In the genomic region with DNA sequence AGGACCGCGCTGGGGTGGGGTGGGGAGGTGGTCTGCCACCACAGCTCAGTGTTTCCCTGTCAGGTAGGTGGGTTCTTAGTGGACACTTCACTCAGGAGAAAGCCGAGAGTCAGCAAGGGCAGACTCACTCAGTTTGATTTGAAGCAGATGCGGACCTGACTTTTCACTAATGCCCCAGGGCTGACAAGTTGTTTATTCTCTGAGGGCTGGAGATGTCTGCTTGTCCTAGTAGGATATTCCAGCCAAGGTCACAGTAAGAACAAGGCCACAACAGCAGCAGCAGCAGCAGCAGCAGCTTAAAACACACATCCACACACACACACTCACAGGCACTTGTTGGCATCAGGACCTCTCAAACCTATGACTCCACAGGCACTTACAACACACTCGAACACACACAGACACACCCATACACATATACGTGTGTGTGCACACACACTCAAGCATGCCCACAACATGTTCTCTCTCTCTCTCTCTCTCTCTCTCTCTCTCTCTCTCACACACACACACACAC, we compare ENCODE assay signal across 11 mouse cellular contexts. TPM values are rescaled to one million over a fixed set of nuclear protein-coding genes. Genes with fewer than 3 reads are reported as not detected.
A peak's percentile ranks its signal among the peaks of the same experiment; 100 is the strongest.
DNase-seq lines count a peak whose midpoint lies in the region; ATAC-seq and TF ChIP-seq lines count a peak whose summit lies in the region.
"Had no signal": no experiment of that assay in that cellular context is flagged by ENCODE, and none has a peak within 500 bp of the region (broad histone marks: within the 10 kb centered on the region; RNA-seq: fewer than 3 reads in every experiment).

No protein-coding gene starts in this region.

- 45% methylated on average over 6 of the region's 6 CpGs for WGBS in intestine, embryonic 15.5 days
- 53% methylated on average over 6 of the region's 6 CpGs for WGBS in intestine, embryonic 16.5 days
- WGBS in neural tube, embryonic 12.5 days = 46% methylated on average over 6 of the region's 6 CpGs
- WGBS in neural tube, embryonic 15.5 days = 54% methylated on average over 6 of the region's 6 CpGs
- WGBS in stomach, postnatal 0 days = 42% methylated on average over 6 of the region's 6 CpGs

- TF ChIP-seq EP300 in stomach, postnatal 0 days (optimal IDR thresholded peaks at IDR 0.05) = no peak

- ATAC-seq in intestine, embryonic 15.5 days = no peak
- no peak for ATAC-seq in intestine, embryonic 16.5 days
- no peak for ATAC-seq in neural tube, embryonic 12.5 days (ENCODE audit: low FRiP score, low read depth)
- no peak for ATAC-seq in neural tube, embryonic 15.5 days (ENCODE audit: low FRiP score)
- ATAC-seq in stomach, postnatal 0 days (ENCODE audit: low FRiP score, low TSS enrichment) = no peak
- ATAC-seq: hindbrain, embryonic 16.5 days had no signal

- no peak overlapping the region for H3K9ac ChIP-seq in intestine, embryonic 15.5 days
- H3K9ac ChIP-seq in intestine, embryonic 16.5 days (ENCODE audit: low read depth, low read length) = no peak overlapping the region
- H3K9ac ChIP-seq in neural tube, embryonic 12.5 days = no peak overlapping the region
- no peak overlapping the region for H3K9ac ChIP-seq in neural tube, embryonic 15.5 days (replicated peaks)
- H3K9ac ChIP-seq in stomach, postnatal 0 days (ENCODE audit: low read length) = peak overlapping the region; percentile 54

- no peak for TF ChIP-seq CTCF in stomach, postnatal 0 days (IDR thresholded peaks at IDR 0.05; ENCODE audit: low read depth)

- no peak overlapping the region for H3K4me3 ChIP-seq in intestine, embryonic 15.5 days (replicated peaks)
- H3K4me3 ChIP-seq in intestine, embryonic 16.5 days (ENCODE audit: low read length) = no peak overlapping the region
- H3K4me3 ChIP-seq in neural tube, embryonic 12.5 days = no peak overlapping the region
- H3K4me3 ChIP-seq in neural tube, embryonic 15.5 days (replicated peaks) = no peak overlapping the region
- peak overlapping the region; percentile 36 for H3K4me3 ChIP-seq in stomach, postnatal 0 days (ENCODE audit: low read depth, low read length)

- H3K36me3 ChIP-seq in intestine, embryonic 15.5 days = no peaks in the 10 kb centered on the region
- H3K36me3 ChIP-seq in intestine, embryonic 16.5 days (ENCODE audit: control insufficient read depth, insufficient read depth, low read length) = no peaks in the 10 kb centered on the region
- H3K36me3 ChIP-seq in neural tube, embryonic 12.5 days = no peaks in the 10 kb centered on the region
- no peaks in the 10 kb centered on the region for H3K36me3 ChIP-seq in neural tube, embryonic 15.5 days
- H3K36me3 ChIP-seq in stomach, postnatal 0 days (ENCODE audit: control insufficient read depth, insufficient read depth, low read length) = no peaks in the 10 kb centered on the region
- H3K36me3 ChIP-seq: liver, embryonic 12.5 days had no signal

- no peak overlapping the region for H3K27ac ChIP-seq in intestine, embryonic 15.5 days
- no peak overlapping the region for H3K27ac ChIP-seq in intestine, embryonic 16.5 days (ENCODE audit: low read length)
- H3K27ac ChIP-seq in neural tube, embryonic 12.5 days = no peak overlapping the region
- no peak overlapping the region for H3K27ac ChIP-seq in neural tube, embryonic 15.5 days (replicated peaks)
- peak overlapping the region; percentile 76 for H3K27ac ChIP-seq in stomach, postnatal 0 days (replicated peaks)
- H3K27ac ChIP-seq: liver, embryonic 12.5 days had no signal

- peaks cover 44% of the 10 kb centered on the region for H3K4me1 ChIP-seq in intestine, embryonic 15.5 days (replicated peaks)
- H3K4me1 ChIP-seq in intestine, embryonic 16.5 days (ENCODE audit: control insufficient read depth, insufficient read depth, low read length) = peaks cover 37% of the 10 kb centered on the region
- H3K4me1 ChIP-seq in neural tube, embryonic 12.5 days = peaks cover 41% of the 10 kb centered on the region
- H3K4me1 ChIP-seq in neural tube, embryonic 15.5 days = peaks cover 61% of the 10 kb centered on the region
- H3K4me1 ChIP-seq in stomach, postnatal 0 days (replicated peaks; ENCODE audit: control insufficient read depth, insufficient read depth) = no peaks in the 10 kb centered on the region; the same call in 1 of the 2 replicates

- H3K9me3 ChIP-seq in intestine, embryonic 15.5 days = no peaks in the 10 kb centered on the region
- H3K9me3 ChIP-seq in intestine, embryonic 16.5 days (ENCODE audit: control insufficient read depth, low read length) = no peaks in the 10 kb centered on the region
- no peaks in the 10 kb centered on the region for H3K9me3 ChIP-seq in neural tube, embryonic 12.5 days
- H3K9me3 ChIP-seq in neural tube, embryonic 15.5 days (replicated peaks) = no peaks in the 10 kb centered on the region
- no peaks in the 10 kb centered on the region for H3K9me3 ChIP-seq in stomach, postnatal 0 days (ENCODE audit: control insufficient read depth, low read length)
- H3K9me3 ChIP-seq: liver, embryonic 12.5 days had no signal

- peak overlapping the region; percentile 63 for H3K4me2 ChIP-seq in intestine, embryonic 15.5 days (replicated peaks)
- no peak overlapping the region for H3K4me2 ChIP-seq in intestine, embryonic 16.5 days (ENCODE audit: low read depth, low read length)
- peak overlapping the region; percentile 61; the same call in 1 of the 2 replicates for H3K4me2 ChIP-seq in neural tube, embryonic 12.5 days (replicated peaks)
- no peak overlapping the region for H3K4me2 ChIP-seq in neural tube, embryonic 15.5 days
- H3K4me2 ChIP-seq in stomach, postnatal 0 days (replicated peaks; ENCODE audit: low read depth) = peak overlapping the region; percentile 62

- peaks cover 11% of the 10 kb centered on the region for H3K27me3 ChIP-seq in intestine, embryonic 15.5 days (replicated peaks)
- peaks cover 11% of the 10 kb centered on the region; the same call in 1 of the 2 replicates for H3K27me3 ChIP-seq in intestine, embryonic 16.5 days (replicated peaks; ENCODE audit: control insufficient read depth, insufficient read depth, low read length)
- peaks cover 68% of the 10 kb centered on the region for H3K27me3 ChIP-seq in neural tube, embryonic 12.5 days (replicated peaks)
- peaks cover 42% of the 10 kb centered on the region for H3K27me3 ChIP-seq in neural tube, embryonic 15.5 days (replicated peaks)
- no peaks in the 10 kb centered on the region for H3K27me3 ChIP-seq in stomach, postnatal 0 days (ENCODE audit: control insufficient read depth, insufficient read depth, low read length)

- DNase-seq in embryo, embryonic 10 days (ENCODE audit: low spot score) = peak; percentile 39
- no peak for DNase-seq in embryo, embryonic 11 days
- no peak for DNase-seq in stomach, postnatal 0 days (ENCODE audit: low spot score)
- DNase-seq in kidney, adult 8-10 months = no peak
- DNase-seq: right cerebral cortex, postnatal 25 days had no signal

RNA-seq across cellular contexts. Expression of gene Grhl3, which starts 2.3 kb away (rescaled TPM):
- polyA plus RNA-seq in intestine, embryonic 15.5 days (2015; fragmentation: Nextera tagmentation; extraction: Ambion mirVana) = 4.3 and 4.4 TPM in 2 replicates
- 2.5 and 2.9 TPM in 2 replicates for polyA plus RNA-seq in intestine, embryonic 16.5 days (2015; fragmentation: Nextera tagmentation; extraction: Ambion mirVana)
- 1.8 and 1.9 TPM in 2 replicates for polyA plus RNA-seq in neural tube, embryonic 12.5 days (2016; fragmentation: Nextera tagmentation; extraction: Ambion mirVana)
- polyA plus RNA-seq in neural tube, embryonic 15.5 days (2015; fragmentation: Nextera tagmentation; extraction: Ambion mirVana) = 1.1 and 2.6 TPM in 2 replicates
- polyA plus RNA-seq in stomach, postnatal 0 days (2015; fragmentation: Nextera tagmentation; extraction: Ambion mirVana) = 52.5 and 53.3 TPM in 2 replicates

Comparison
In these comparisons a context has a peak if more than half of its experiments do, and no peak if none do; other contexts are left out.
1. H3K4me2 ChIP-seq: peak in intestine, embryonic 15.5 days (single experiment), neural tube, embryonic 12.5 days (single experiment) and stomach, postnatal 0 days (single experiment); none in intestine, embryonic 16.5 days (single experiment) and neural tube, embryonic 15.5 days (single experiment).